Mouse (Mus musculus): ENCODE measurements around the gene Pknox1. TPM values are rescaled to one million over a fixed set of nuclear protein-coding genes. Genes with fewer than 3 reads are reported as not detected.

Gene Pknox1
- polyA plus RNA-seq, 1 experiment, result 0.36 TPM

DNA sequence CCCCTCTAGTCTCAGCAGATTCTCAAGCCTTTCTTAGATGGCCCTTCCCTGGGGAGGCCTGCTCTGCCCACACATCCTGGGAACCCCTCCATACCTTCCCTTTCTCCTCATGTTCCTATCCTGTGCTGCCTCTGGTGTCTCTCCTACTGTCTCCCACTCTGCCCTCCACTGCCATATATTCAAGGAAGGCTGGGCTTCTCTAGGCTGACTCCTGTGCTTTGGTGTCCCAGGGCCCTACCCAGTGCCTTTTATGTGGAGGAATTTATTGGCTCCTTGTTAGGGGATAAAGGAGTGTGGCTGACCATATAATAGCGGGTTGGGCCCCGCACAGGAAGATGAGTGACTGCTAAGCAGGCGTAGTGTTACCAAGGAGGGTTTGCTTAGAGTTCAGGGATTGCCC, 18.7 kb downstream of the Pknox1 start:
- no peaks in the 10 kb centered on the region for H3K27me3 ChIP-seq (ENCODE audit: control insufficient read depth)
- H3K4me3 ChIP-seq (replicated peaks), result no peak overlapping the region
- H3K4me1 ChIP-seq (ENCODE audit: control insufficient read depth), result no peaks in the 10 kb centered on the region; the same call in 1 of the 2 replicates
- H3K9me3 ChIP-seq (ENCODE audit: control insufficient read depth, low read length), result no peaks in the 10 kb centered on the region
- peaks cover 23% of the 10 kb centered on the region for H3K36me3 ChIP-seq (ENCODE audit: control insufficient read depth)
- TF ChIP-seq GATA1 (IDR thresholded peaks at IDR 0.05; ENCODE audit: low read length) (no peak), TAL1 (IDR thresholded peaks at IDR 0.05; ENCODE audit: low read length) (no peak)

DNA sequence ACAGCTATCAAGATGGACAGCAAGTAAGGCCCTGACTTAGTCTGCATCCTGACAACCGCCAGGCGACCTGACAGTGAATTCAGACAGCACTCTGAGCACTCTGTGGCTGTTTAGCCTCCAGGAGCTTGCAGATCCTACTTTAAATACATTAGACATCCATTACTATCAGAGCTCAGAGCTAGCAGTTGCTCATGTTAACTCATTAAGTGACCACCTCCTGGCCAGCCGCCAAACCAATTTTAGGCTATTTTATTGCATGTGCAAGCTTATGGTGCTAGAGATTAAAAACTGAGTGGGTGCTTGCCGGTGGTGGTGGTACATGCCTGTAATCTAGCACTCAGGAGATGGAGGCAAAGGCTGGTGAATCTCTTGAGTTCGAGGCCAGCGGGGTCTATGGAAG, 19.2 kb downstream of the Pknox1 start:
- H3K36me3 ChIP-seq (ENCODE audit: control insufficient read depth), result peaks cover 29% of the 10 kb centered on the region

DNA sequence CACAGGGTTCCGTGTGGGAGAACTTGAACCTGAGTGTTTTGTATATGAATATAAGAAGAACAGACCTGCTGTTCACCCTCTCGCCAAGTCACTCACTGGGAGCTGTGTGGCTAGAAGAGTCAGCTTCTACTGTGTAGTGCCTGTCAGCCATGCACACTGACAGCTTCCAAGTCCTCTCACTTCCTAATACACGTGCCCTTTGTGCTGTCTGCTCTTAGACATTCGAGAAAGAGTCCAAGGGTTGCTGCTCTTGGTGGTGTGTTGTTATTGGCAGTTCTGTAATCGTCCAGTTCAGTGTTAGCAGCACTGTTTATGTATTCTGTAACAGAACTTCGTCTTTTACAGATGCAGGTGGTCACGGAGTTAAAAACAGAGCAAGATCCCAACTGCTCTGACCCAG, 23.6 kb downstream of the Pknox1 start:
- Histone ChIP-seq H3K9me3 (ENCODE audit: control insufficient read depth, low read length) (no peaks in the 10 kb centered on the region), H3K4me3 (replicated peaks) (no peak overlapping the region), H3K4me1 (ENCODE audit: control insufficient read depth) (no peaks in the 10 kb centered on the region; the same call in 1 of the 2 replicates), H3K36me3 (ENCODE audit: control insufficient read depth) (peaks cover 64% of the 10 kb centered on the region), H3K27me3 (ENCODE audit: control insufficient read depth) (no peaks in the 10 kb centered on the region)
- TF ChIP-seq TAL1 (IDR thresholded peaks at IDR 0.05; ENCODE audit: low read length), result no peak
- TF ChIP-seq GATA1 (IDR thresholded peaks at IDR 0.05; ENCODE audit: low read length), result no peak

More for the DNA sequence above, 19.2 kb downstream of the Pknox1 start:
- H3K4me3 ChIP-seq (replicated peaks), result no peak overlapping the region
- H3K4me1 ChIP-seq (ENCODE audit: control insufficient read depth), result no peaks in the 10 kb centered on the region; the same call in 1 of the 2 replicates
- TF ChIP-seq GATA1 (IDR thresholded peaks at IDR 0.05; ENCODE audit: low read length) (no peak), TAL1 (IDR thresholded peaks at IDR 0.05; ENCODE audit: low read length) (no peak)
- no peaks in the 10 kb centered on the region for H3K9me3 ChIP-seq (ENCODE audit: control insufficient read depth, low read length)
- no peaks in the 10 kb centered on the region for H3K27me3 ChIP-seq (ENCODE audit: control insufficient read depth)

DNA sequence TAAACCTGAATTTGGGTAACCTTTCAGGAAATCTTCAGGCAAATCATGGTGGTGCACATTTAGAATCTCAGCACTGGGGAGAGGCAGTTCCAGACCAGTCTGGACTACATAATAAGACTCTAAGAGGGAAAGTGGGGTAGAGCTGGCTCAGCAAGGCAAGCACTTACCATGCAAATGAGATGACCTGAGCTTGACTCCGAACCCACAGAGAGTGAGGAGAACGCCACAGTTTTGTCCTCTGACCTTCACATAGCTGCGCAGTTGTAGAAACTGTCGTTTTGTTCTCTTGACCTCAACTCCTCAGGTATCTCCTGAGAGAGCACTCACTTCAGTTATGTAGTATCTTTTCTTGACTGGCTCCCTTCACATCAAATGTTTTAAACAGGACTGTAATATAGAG, 24.2 kb downstream of the Pknox1 start:
- Histone ChIP-seq H3K9me3 (ENCODE audit: control insufficient read depth, low read length) (no peaks in the 10 kb centered on the region), H3K36me3 (ENCODE audit: control insufficient read depth) (peaks cover 62% of the 10 kb centered on the region), H3K4me1 (ENCODE audit: control insufficient read depth) (no peaks in the 10 kb centered on the region; the same call in 1 of the 2 replicates), H3K4me3 (replicated peaks) (no peak overlapping the region), H3K27me3 (ENCODE audit: control insufficient read depth) (no peaks in the 10 kb centered on the region)
- TF ChIP-seq TAL1 (IDR thresholded peaks at IDR 0.05; ENCODE audit: low read length) (no peak), GATA1 (IDR thresholded peaks at IDR 0.05; ENCODE audit: low read length) (no peak)

DNA sequence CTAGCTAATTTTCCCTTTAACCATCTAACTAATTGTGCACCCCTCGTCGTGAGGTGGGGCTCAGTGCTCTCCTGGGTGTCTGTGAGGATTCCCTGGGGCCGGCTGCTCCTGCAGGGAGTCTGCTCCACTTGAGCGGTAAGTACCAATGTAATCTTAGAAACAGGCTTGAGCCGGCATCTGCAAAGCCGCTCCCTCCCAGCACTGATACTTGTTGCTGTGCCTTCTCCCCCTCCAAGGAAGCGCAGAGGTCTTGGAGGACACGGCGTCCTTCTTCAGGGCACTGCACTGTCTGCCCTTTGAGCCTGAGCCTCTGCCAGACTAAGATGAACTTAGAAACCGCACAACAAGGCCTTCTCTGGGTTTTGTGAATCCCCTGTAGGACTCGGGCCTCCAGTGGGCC, 26.3 kb downstream of the Pknox1 start:
- no peak overlapping the region for H3K4me3 ChIP-seq (replicated peaks)
- H3K36me3 ChIP-seq (ENCODE audit: control insufficient read depth), result peaks cover 63% of the 10 kb centered on the region
- no peaks in the 10 kb centered on the region for H3K4me1 ChIP-seq (ENCODE audit: control insufficient read depth)
- TF ChIP-seq GATA1 (IDR thresholded peaks at IDR 0.05; ENCODE audit: low read length) (no peak), TAL1 (IDR thresholded peaks at IDR 0.05; ENCODE audit: low read length) (no peak)
- no peaks in the 10 kb centered on the region for H3K27me3 ChIP-seq (ENCODE audit: control insufficient read depth)
- no peaks in the 10 kb centered on the region for H3K9me3 ChIP-seq (ENCODE audit: control insufficient read depth, low read length)

DNA sequence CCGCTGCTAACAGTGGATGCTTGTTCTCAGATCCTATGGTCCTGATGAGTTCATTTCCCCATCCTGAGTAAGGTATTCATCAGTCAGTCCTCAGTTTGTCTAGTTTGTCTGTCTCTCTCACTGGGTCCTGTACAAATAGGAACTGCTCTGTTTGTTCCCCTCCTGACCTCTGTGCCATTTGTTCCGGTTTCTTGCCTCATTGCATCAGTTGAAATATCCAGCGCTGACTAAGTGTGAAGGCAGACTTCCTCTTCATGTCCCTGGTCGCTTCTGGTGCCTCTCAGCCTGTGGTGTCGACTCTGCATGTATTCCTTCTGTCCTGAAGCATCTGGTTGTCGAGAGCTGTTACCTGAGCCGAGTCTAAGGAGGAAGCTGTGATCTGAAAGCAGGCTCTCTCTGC, 30.1 kb downstream of the Pknox1 start:
- H3K4me1 ChIP-seq (ENCODE audit: control insufficient read depth), result no peaks in the 10 kb centered on the region
- no peaks in the 10 kb centered on the region for H3K27me3 ChIP-seq (ENCODE audit: control insufficient read depth)
- H3K36me3 ChIP-seq (ENCODE audit: control insufficient read depth), result peaks cover 80% of the 10 kb centered on the region
- no peak for TF ChIP-seq TAL1 (IDR thresholded peaks at IDR 0.05; ENCODE audit: low read length)
- no peak overlapping the region for H3K4me3 ChIP-seq (replicated peaks)
- no peaks in the 10 kb centered on the region for H3K9me3 ChIP-seq (ENCODE audit: control insufficient read depth, low read length)

DNA sequence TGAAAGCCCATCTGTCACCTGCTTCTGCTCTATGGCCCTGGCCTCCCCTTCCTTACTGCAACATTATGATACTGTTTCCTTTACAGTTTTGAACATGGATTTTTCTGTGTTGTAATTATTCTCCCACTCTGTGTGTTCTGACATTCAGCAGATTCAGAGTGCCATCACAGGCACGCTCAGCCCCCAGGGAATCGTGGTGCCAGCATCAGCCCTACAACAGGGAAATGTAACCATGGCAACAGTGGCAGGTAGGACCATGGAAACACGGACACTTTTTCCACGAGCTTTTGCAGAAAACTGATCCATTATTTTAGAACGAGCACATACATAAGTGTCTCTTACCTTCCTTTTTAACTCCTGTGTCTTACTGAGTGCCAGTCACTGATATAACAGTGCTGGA, 30.5 kb downstream of the Pknox1 start:
- no peaks in the 10 kb centered on the region for H3K9me3 ChIP-seq (ENCODE audit: control insufficient read depth, low read length)
- no peak for TF ChIP-seq TAL1 (IDR thresholded peaks at IDR 0.05; ENCODE audit: low read length)
- no peak for TF ChIP-seq GATA1 (IDR thresholded peaks at IDR 0.05; ENCODE audit: low read length)
- peaks cover 84% of the 10 kb centered on the region for H3K36me3 ChIP-seq (ENCODE audit: control insufficient read depth)
- H3K4me3 ChIP-seq (replicated peaks), result no peak overlapping the region
- H3K27me3 ChIP-seq (ENCODE audit: control insufficient read depth), result no peaks in the 10 kb centered on the region
- H3K4me1 ChIP-seq (ENCODE audit: control insufficient read depth), result no peaks in the 10 kb centered on the region

DNA sequence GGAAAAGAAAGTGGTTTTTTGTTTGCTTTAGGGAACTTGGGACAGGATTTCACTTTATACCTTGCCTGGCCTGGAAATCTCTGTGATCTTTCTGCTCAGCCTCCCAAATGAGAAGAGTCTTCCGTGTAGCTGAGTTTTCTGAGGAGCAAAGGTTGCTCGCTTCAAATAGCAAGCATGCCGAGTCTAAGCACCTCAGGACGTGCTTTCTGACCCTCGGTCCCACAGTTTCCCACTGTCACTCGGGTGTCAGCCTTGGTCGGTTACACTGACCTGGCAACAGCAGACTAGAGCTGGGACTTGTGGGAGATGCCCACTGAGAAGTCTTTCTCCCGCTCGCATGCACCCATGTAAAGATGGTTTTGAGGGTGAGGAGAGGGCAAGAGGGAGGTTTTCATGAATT, 33.4 kb downstream of the Pknox1 start:
- H3K4me3 ChIP-seq (replicated peaks), result no peak overlapping the region
- H3K36me3 ChIP-seq (ENCODE audit: control insufficient read depth), result peaks cover 83% of the 10 kb centered on the region
- TF ChIP-seq TAL1 (IDR thresholded peaks at IDR 0.05; ENCODE audit: low read length) (no peak), GATA1 (IDR thresholded peaks at IDR 0.05; ENCODE audit: low read length) (no peak)
- no peaks in the 10 kb centered on the region for H3K9me3 ChIP-seq (ENCODE audit: control insufficient read depth, low read length)
- no peaks in the 10 kb centered on the region for H3K4me1 ChIP-seq (ENCODE audit: control insufficient read depth)
- no peaks in the 10 kb centered on the region for H3K27me3 ChIP-seq (ENCODE audit: control insufficient read depth)

DNA sequence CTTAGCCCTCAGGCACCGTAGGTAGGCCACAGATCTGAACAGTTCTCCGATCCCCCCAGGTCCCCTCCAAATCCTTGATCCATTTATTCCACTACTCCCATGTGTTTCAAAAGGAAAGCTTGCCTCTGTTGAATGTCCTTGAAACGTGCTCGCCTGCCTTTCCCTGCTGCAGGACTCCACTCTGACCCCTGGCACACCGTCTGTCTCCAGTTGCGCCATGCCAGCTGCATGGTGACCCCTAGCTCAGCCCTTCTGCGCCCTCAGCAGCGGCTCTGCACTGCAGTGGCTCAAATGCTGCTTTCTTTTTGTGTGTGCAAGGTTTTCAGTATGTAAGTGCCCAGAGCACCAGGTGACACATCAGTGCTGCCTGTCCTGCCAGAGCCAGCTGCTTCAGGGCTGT, 34.1 kb downstream of the Pknox1 start:
- no peak for TF ChIP-seq TAL1 (IDR thresholded peaks at IDR 0.05; ENCODE audit: low read length)
- Histone ChIP-seq H3K4me1 (ENCODE audit: control insufficient read depth) (no peaks in the 10 kb centered on the region), H3K4me3 (replicated peaks) (no peak overlapping the region), H3K36me3 (ENCODE audit: control insufficient read depth) (peaks cover 84% of the 10 kb centered on the region), H3K9me3 (ENCODE audit: control insufficient read depth, low read length) (no peaks in the 10 kb centered on the region), H3K27me3 (ENCODE audit: control insufficient read depth) (no peaks in the 10 kb centered on the region)

DNA sequence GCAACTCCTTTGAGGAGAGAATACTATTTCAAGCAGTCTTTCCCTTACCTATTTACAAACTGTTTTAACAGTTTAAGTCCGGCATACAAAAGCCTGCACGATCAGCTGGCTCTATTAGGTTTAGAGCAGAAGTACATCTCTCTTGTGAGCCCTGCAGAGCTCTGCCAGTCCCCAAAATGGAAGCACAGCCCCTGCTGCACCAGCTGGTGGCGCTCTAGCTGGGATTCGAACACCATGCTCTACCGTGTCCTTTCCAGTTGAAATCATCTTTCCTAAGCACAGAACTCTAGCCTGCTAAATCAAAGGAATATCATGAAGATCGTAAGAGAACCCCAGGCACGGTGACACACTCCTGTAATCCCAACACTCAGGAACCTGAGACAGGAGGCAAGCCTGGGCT, 41.9 kb downstream of the Pknox1 start:
- H3K36me3 ChIP-seq (ENCODE audit: control insufficient read depth), result peaks cover 46% of the 10 kb centered on the region
- H3K27me3 ChIP-seq (ENCODE audit: control insufficient read depth), result no peaks in the 10 kb centered on the region
- H3K4me1 ChIP-seq (ENCODE audit: control insufficient read depth), result no peaks in the 10 kb centered on the region
- H3K4me3 ChIP-seq (replicated peaks), result no peak overlapping the region
- no peak for TF ChIP-seq TAL1 (IDR thresholded peaks at IDR 0.05; ENCODE audit: low read length)
- no peak for TF ChIP-seq GATA1 (IDR thresholded peaks at IDR 0.05; ENCODE audit: low read length)
- H3K9me3 ChIP-seq (ENCODE audit: control insufficient read depth, low read length), result no peaks in the 10 kb centered on the region

Measured in erythroblast, embryonic 14.5 days (primary cell).